Mouse (Mus musculus) spleen, postnatal 14 days (tissue): ENCODE data around the gene Eif4e.
A peak's percentile ranks its signal among the peaks of the same experiment; 100 is the strongest.
"Not testable (repeated sequence)": the region's sequence is repeated elsewhere in the genome, so short reads cannot be mapped to it uniquely, and the experiment has no call there.

ENCODE experiments used
- DNase-seq, 2 experiments: peaks; one replicate each; pipeline ENCODE4 v3.0.0; 2021 to 2022; ENCODE audit warnings: low spot score in 2 of 2

Gene Eif4e

DNA sequence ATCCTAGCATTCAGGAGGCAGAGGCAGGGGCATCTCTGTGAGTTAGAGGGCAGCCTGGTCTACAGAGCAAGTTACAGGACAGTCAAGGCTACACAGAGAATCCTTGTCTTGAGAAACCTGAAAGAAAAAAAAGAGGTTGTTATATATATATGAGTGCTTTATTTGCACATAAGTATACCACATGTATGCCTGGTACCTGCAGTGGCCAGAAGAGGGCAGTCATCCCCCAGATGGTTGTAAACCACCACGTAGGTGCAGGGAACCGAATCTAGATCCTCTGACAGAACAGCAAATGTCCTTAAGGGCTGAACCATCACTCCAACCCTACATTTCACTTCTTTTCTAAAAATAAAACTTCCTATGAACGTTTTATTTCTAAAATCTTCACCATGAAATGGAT is 8.1 kb upstream of the Eif4e start:
- DNase-seq, result peak in 1 of 2 experiments; percentile 18

DNA sequence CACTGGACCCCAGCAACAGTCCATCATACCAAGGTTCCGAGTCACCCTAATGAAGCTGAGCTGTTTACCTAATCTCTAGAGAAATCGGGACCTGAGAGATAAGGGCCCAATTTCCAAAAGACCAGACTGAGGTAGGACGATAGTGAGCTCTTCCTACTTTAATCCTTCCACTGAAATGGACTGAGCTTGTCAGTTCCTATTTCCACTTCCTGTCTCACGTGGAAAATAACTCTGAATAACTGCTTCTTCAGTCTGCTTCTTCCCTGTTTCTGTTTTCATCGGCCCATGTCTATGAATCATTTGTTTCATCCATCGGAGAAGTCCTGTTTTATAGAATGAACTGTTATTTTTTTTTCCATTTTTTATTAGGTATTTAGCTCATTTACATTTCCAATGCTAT is 6.8 kb upstream of the Eif4e start:
- no peak for DNase-seq

DNA sequence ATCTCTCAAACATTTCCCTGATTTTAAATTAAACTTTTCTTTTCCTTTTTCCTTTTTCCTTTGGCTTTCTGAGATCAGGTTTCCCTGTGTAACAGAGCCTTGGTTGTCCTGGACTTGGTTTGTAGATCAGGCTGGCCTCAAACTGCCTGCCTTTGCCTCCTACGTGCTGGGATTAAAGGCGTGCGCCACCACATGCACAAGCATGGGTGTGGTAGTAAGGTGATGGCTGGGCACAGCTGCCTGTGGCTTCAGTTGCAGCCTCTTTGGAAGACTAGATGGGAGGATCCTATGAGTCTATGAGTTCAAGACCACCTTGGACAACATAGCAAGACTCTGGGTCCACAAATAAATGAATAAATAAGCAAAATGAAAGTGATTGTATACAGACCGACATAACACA is 2.0 kb upstream of the Eif4e start:
- DNase-seq, result no peak

DNA sequence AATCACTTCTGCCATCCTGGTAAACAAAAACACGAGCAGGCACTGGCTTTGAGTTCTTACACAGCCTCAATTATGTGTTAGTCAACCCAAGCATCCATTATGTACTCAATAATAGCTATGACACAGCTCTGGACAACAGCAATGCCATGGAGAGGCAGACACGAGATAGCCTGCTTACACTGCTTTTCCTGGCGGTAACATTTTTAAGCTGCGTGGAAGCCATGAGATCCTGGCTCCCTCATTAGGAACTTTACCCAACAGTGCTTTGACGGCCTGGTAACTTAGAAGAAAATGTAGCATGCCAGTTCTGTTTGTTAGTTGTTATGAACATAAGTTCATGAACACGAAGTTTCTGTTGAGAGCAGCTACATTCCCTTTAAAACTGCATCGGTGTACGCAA is 485 bp upstream of the Eif4e start:
- no peak for DNase-seq

DNA sequence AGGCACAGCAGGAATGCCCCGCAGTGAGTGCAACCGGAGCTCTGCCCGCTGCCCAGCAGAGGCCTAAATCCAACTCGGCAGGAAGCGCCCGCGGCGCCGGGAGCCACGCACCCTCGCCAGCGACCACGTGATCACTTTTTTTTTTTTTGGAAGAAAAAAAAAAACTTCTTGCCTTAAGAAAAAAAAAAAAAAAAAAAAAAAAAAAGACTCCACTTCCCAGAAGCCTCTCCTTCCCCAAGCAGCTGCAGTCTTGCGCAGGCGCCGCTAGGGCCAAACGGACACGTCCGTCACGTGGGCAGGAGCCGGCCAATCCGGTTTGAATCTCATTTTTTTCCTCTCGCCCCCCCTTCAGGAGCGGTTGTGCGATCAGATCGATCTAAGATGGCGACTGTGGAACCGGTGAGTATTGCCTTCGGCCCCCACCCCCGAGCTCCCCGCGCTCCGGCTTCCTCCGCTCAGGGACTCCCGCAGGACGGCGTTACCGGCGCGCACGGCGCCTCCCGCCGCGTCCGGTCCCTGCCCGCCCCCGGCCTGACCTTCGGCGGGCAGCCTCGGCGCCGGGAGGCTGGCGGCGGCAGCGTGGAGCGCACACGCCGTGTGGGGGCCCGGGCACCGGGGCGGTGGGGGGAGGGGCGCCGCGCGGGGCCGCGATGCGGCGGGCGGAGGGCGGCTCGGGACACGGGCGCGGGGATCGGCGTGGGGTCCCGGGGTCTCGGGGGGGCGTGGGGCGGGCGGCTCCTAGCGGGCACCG is 1.1 kb downstream of the Eif4e start:
- DNase-seq, result peak; percentile 90 to 91

DNA sequence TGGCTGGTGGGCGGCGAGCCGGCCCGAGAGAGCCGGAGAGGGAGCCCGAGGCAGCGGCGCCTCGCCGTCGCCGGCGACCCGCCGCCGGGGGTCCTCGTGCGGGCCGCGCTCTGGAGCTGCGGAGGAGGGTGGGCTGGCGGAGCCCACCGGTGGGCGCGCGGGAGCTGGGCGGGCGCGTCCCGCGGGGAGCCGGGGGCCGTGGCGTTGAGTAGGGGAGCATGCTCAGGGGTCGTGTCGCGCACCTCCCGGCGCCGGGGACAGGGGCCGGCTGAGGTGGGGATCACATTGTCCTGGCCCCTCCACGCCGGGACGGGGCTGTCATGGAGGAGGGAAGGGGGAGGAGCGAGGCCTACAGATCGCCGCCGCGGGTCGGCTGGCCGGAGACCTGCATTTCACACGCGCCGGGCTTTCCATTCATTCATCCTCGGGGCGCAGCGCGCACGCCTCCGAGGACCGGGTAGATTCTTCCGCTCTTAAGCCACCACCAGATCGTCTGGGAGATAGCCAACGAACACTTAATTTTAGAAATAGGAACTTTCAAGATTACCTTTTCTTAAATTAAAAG is 1.8 kb downstream of the Eif4e start:
- peak; percentile 48 to 53 for DNase-seq

DNA sequence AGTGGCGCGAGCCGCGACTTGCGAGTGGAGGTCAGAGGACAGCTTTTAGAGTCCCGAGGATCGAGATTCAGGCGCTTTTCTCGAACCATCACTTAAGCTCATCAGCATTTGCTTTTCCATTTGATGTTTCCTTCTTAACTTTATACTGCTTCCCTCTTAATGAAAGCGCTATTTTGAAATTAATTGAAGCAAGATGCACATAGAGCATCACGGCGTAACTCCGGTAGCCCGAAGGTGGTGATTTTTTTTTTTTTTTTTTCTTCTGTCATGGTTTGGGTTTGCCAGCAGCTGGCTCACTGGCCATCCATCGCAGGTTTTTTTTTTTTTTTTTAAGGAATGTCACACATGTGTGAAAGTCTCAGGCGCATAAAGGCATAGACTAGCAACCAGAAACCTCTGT is 2.3 kb downstream of the Eif4e start:
- no peak for DNase-seq

DNA sequence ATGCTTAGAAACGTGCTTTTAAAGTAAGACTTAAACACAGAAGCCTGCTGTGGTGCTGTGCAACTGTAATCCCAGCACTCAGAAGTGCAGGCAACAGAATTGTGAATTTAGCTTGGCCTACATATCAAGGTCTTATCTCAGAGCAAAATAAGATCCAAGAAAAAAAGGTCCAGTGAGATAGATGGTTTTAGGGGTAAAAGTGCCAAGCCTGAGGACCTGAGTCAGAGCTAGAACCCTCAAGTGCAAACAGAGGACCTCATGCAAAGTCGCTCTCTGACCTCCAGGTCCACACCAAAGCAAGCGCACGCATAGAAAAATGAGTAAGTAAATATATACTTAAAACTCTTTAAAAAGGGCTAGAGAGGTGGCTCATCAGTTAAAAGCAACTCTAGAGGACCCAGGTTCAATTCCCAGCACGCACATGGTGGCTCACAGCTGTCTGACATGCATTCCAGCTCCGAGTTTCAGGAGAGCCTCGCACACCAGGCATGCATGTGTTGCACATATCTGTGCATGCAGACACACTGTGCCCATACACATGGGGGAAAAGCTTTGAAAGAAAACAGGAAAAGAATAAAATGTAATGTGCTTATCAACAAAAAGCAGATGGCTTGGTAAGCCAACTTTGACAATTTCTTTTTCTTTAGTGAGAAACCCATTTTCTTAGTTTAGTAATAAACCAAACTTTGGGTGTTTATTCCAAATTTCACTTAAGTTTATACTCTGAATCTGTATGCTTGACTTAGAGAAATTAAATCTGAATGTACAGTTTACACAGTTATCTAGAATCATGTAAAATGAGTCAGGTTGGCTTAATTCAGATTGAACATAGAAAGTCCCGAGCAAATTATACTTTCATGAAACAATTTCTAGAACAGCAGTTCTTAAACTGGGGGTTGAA is 4.8 kb downstream of the Eif4e start:
- DNase-seq, result no peak

DNA sequence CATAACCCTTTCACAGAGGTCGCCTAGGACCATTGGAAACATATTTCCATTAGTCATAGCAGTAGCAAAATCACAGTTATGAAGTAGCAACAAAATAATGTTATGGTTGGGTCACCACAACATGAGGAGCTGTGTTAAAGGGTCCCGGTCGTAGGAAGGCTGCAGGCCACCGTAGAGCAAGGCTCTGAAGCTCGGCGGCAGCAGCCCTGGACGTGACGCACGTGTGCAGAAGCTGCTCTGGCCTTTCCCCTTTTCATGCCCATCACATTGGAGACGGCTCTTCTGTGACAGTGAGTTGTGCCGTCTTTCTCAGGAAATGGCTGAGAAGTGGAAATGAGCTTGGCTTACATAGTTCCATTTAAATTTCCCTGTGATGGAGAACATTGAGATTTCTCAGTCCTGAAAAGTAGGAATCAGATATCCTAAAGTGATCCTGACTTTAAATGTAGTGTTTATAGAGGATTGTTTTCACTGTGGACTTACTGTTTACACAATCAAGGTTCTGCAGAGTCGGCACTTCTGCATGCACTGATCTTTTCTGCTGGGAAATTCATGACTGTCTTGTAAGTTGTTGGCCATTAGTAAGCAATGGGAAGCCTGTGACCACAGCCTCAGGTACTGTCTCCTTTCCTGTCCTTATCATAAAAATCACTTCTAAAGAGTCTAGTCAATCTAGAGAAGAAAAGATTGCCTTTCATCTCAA is 5.7 kb downstream of the Eif4e start:
- DNase-seq, result no peak

DNA sequence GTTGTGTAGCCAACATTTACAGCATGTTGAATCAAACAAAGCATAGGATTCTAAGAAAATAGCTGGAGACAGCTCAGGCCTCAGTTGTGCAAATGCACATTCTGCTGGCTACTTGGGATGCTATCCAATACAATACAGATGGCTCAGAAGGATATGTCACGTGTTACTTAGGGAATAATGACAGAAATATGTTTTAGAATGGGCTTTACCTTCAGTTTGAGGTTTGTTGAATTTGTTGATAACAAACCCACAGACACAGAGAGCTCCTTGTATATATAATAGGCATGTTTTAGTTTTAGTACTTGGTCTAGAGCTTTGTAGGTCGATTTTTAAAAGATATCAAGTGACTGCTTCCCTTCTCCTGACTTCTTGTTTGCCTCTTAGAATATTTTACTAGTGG is 6.8 kb downstream of the Eif4e start:
- no peak for DNase-seq

DNA sequence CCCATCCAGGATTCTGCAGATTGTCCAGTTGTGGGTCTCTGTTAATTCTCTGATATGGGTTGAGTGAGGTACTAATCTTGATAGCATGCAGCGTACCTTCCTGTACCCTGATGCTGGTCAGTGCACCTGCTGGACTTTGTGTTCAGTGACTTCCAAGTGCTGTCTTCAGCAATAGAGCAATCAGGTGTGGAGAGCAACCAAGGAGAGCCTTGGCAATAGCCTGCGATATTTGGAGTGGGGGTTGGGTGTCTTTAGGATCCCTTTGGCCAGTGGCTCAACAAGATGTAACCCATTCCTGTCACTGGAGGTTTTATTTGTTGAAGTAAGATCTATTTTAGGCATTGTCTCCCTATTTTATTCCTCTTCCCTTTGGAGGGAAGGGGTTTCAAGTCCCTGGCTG is 10.1 kb downstream of the Eif4e start:
- DNase-seq, result no peak

DNA sequence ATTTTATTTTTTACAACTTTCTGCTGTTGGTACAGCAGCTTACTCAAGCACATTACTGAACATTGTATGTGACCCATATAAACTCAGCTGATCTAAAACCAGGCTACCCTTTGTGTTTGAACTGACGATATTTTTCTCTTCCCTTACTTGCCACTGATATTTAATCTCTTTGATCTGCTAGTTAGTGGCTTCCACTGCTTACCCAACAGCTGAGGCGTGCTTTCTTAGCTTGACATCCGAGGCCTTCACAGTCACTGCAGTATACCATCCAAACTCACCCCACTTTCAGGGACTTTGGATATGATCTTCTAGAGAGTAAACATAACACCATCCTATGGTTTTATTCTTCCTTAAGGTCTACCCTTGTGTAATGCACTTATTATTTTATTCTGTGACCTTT is 16.6 kb downstream of the Eif4e start:
- no peak for DNase-seq

DNA sequence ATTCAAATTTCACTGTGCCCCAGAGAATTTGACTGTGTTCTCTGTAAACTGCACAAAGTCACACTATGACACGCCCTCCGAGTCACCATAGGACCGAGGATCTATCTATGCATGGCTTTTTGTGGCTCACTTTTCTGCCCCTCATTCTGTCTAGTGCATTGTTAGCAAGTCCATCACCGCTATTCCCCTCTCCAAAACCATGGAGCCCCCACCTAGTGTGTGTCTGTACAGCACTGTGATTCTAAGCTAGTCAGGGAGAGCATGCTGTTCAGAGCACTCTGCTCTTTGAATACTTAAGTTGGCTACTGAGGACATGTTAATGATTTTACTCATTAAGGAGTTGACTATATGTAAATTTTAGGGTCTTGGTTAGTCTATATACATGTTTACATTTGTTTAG is 18.1 kb downstream of the Eif4e start:
- no peak for DNase-seq

DNA sequence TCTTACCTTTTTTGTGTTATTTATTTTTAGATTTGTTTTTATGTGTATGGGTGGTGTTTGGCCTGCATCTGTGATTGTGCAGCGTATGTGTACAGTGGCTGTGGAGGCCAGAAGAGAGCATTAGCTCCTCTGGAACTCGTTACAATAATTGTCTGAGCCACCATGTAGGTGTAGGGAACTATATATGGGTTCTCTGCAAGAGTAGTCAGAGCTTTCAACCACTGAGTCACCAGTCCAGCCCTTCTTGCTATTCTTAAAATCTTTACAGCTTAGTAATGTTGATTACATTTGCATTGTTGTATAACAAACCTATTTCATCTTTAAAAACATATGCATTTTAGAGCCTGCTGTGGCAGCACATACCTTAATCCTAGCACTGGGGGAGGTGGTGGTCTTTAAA is 20.7 kb downstream of the Eif4e start:
- no peak for DNase-seq

DNA sequence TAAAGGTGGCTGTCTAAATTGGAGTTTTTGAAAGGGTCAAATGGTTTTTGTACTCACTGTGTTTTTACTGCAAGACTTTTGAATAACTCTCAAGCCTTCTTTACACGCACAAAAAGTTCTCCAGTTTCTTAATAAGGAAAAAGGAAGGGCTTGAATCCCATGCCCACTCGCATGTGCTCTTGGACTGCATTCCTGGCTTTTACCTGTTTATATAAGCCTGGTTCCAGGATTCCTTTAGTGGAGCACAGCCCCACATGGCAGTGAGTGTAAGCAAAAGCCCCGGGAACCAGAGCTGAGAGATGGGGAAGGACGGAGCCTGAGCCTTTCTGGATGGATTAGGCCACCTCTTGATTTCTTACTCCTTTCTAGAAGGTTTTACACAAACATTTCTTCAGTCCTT is 23.1 kb downstream of the Eif4e start:
- no peak for DNase-seq

DNA sequence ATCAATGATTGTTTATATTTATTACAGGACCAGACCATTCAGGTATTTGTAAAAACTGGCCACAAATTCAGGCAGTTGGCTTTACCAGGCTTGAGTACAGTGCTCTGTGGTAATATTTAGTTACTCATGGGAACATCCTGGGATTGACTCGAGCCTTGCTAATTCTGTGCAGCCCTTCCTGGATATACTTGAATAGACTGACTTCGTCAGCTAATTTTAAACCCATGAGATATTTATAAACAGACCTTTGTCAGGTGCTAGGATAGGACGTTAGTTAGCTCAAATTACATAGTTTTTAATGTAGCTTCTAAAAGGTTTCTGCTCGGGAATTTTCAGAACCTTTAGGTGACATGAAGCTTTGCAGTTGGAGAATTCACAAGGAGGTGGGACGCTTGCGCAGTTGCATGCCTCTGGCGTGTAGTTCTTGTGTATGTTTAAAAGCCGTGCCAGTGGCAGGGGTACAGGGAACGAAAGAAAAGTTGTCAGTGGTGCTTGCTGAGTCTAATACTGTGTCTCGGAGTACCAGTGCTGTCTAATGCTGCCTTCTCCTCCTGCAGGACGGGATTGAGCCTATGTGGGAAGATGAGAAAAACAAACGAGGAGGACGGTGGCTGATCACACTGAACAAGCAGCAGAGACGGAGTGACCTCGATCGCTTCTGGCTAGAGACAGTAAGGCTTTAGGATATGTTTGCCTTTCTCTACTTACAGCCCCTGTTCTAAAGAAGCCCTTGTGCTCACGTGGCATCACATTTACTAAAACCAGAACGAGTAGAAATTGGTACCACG is 24.6 kb downstream of the Eif4e start:
- DNase-seq, result no peak

DNA sequence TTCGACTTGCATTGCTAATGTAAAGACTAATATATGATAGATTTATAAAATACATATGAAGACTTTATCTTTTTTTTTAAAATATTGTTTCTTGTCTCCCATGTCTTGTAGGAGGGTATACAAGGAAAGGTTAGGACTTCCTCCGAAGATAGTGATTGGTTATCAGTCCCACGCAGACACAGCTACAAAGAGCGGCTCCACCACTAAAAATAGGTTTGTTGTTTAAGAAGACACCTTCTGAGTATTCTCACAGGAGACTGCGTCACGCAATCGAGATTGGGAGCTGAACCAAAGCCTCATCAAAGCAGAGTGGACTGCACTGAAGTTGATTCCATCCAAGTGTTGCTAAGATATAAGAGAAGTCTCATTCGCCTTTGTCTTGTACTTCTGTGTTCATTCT is 29.3 kb downstream of the Eif4e start:
- not testable (repeated sequence) for DNase-seq

DNA sequence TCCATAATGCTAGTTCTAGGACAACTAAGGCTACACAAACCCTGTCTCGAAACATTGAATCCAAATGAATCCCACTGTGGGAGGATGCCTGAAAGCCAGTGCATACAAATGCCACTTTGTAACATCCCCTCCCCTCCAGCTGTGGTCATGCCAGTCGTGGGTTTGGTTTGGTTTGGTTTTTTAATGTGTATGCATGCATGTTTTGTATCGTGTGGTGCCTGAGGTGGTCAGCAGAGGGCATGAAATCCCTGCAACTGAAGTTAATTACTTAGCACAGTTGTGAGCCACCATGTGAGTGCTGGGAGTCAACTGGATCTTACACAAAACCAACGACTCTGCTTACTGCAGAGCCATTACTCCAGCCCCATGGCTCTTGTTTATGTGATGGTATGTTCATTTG is 32.5 kb downstream of the Eif4e start:
- DNase-seq, result no peak

DNA sequence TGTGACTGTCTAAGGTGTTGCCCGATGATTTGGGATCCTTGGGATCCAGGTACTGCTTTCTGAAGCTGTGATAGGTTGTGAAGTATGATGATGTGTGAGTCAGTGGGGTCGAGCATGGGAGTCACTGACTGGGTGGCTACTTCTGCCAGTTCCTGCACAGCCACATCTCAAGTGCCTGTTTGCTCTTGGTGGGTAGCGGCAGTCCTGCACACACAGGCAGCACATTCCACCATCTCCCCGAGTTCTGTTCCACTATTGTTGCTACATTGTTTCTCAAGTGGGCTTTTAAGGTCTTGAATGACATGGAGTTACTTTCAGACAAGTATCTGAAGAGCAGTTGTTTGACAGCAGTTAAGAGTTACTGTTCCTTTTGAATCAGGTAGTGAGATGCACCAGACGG is 34.3 kb downstream of the Eif4e start:
- no peak for DNase-seq

DNA sequence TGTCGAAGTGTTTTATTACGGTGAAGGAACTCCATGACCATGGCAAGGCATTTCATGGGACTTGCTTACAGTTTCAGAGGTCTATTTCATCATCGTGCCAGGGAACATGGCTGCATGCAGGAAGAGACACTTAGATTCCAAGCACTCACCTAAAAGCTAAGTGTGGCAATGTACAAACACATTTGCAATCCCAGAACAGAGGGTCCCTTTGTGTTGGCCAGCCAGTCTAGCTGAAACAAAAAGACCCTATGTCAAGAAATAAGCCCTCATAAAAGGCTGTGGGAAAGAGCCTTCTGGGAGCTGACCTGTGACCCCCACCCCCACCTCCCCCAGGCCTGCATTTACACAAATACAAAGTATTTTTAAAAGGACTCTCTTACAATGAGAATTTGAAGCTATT is 34.9 kb downstream of the Eif4e start:
- DNase-seq, result no peak

DNA sequence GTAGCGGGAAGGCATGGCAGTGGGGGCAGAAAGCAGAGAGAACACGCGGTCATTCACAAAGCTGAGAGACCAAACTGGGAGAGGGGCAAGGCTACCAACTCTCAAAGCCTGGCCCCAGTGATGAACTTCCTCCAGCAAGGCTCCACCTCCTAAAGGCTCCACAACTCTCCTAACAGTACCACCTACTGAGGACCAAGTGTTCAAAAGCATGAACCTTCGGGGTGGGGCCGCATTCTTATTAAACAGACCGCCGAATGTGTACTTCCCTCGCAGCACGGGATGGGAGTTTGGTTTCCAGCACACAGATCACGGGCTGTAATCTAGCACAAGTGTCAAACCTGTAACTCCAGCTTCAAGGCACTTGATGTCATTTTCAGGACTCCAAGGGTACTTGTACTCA is 52.9 kb downstream of the Eif4e start:
- DNase-seq, result no peak
